Mouse (Mus musculus): Measurements from ENCODE around the gene Bicral. TPM values are rescaled to one million over a fixed set of nuclear protein-coding genes. Genes with fewer than 3 reads are reported as not detected.
A peak's percentile ranks its signal among the peaks of the same experiment; 100 is the strongest.

Bicral gene
- polyA plus RNA-seq, 1 experiment: 33.1 TPM

- Histone ChIP-seq H3K4me1 (ENCODE audit: control insufficient read depth, insufficient read depth, low read length) (peaks cover 3% of the 10 kb centered on the region; the same call in 1 of the 2 replicates), H3K27ac (ENCODE audit: insufficient read depth, low read length) (no peak overlapping the region), H3K4me3 (ENCODE audit: insufficient read depth, low read length) (peak overlapping the region; percentile 97; the same call in 1 of the 2 replicates)
- TF ChIP-seq POLR2A (IDR thresholded peaks at IDR 0.05; ENCODE audit: extremely low read depth, insufficient read depth, low read length) (no peak), CTCF (IDR thresholded peaks at IDR 0.05; ENCODE audit: extremely low read depth, insufficient read depth, low read length) (no peak)
Measured at GRCm38 (mm10) chr17:46858749-46859444, 615 bp upstream of the Bicral start.

GRCm38 (mm10) chr17:46857361-46857902, 850 bp downstream of the Bicral start:
- H3K27ac ChIP-seq (ENCODE audit: insufficient read depth, low read length): peak overlapping the region; percentile 100
- peaks cover 3% of the 10 kb centered on the region; the same call in 1 of the 2 replicates for H3K4me1 ChIP-seq (ENCODE audit: control insufficient read depth, insufficient read depth, low read length)
- H3K4me3 ChIP-seq (ENCODE audit: insufficient read depth, low read length): peak overlapping the region; percentile 97
- TF ChIP-seq CTCF (IDR thresholded peaks at IDR 0.05; ENCODE audit: extremely low read depth, insufficient read depth, low read length): no peak
- 0 out of 2 replicates have a peak, but pooled peaks have one; percentile 65 for TF ChIP-seq POLR2A (IDR thresholded peaks at IDR 0.05; ENCODE audit: extremely low read depth, insufficient read depth, low read length)

GRCm38 (mm10) chr17:46856471-46857360, 1.6 kb downstream of the Bicral start:
- Histone ChIP-seq H3K4me1 (ENCODE audit: control insufficient read depth, insufficient read depth, low read length) (peaks cover 3% of the 10 kb centered on the region; the same call in 1 of the 2 replicates), H3K4me3 (ENCODE audit: insufficient read depth, low read length) (peak overlapping the region; percentile 97), H3K27ac (ENCODE audit: insufficient read depth, low read length) (peak overlapping the region; percentile 100)
- no peak for TF ChIP-seq POLR2A (IDR thresholded peaks at IDR 0.05; ENCODE audit: extremely low read depth, insufficient read depth, low read length)
- TF ChIP-seq CTCF (IDR thresholded peaks at IDR 0.05; ENCODE audit: extremely low read depth, insufficient read depth, low read length): no peak

- TF ChIP-seq CTCF (IDR thresholded peaks at IDR 0.05; ENCODE audit: extremely low read depth, insufficient read depth, low read length) (no peak), POLR2A (IDR thresholded peaks at IDR 0.05; ENCODE audit: extremely low read depth, insufficient read depth, low read length) (no peak)
- Histone ChIP-seq H3K4me3 (ENCODE audit: insufficient read depth, low read length) (peak overlapping the region; percentile 97), H3K27ac (ENCODE audit: insufficient read depth, low read length) (peak overlapping the region; percentile 100), H3K4me1 (ENCODE audit: control insufficient read depth, insufficient read depth, low read length) (peaks cover 3% of the 10 kb centered on the region; the same call in 1 of the 2 replicates)
Measured at GRCm38 (mm10) chr17:46856107-46856388, 2.2 kb downstream of the Bicral start.

- Histone ChIP-seq H3K4me3 (ENCODE audit: insufficient read depth, low read length) (peak overlapping the region; percentile 97), H3K4me1 (ENCODE audit: control insufficient read depth, insufficient read depth, low read length) (peaks cover 3% of the 10 kb centered on the region; the same call in 1 of the 2 replicates), H3K27ac (ENCODE audit: insufficient read depth, low read length) (peak overlapping the region; percentile 43; the same call in 1 of the 2 replicates)
- TF ChIP-seq POLR2A (IDR thresholded peaks at IDR 0.05; ENCODE audit: extremely low read depth, insufficient read depth, low read length): no peak
Measured at GRCm38 (mm10) chr17:46855328-46856106, 2.8 kb downstream of the Bicral start.

GRCm38 (mm10) chr17:46854640-46855110, 3.6 kb downstream of the Bicral start:
- peaks cover 3% of the 10 kb centered on the region; the same call in 1 of the 2 replicates for H3K4me1 ChIP-seq (ENCODE audit: control insufficient read depth, insufficient read depth, low read length)
- no peak for TF ChIP-seq CTCF (IDR thresholded peaks at IDR 0.05; ENCODE audit: extremely low read depth, insufficient read depth, low read length)
- no peak for TF ChIP-seq POLR2A (IDR thresholded peaks at IDR 0.05; ENCODE audit: extremely low read depth, insufficient read depth, low read length)
- H3K4me3 ChIP-seq (ENCODE audit: insufficient read depth, low read length): no peak overlapping the region
- no peak overlapping the region for H3K27ac ChIP-seq (ENCODE audit: insufficient read depth, low read length)

- Histone ChIP-seq H3K27ac (ENCODE audit: insufficient read depth, low read length) (no peak overlapping the region), H3K4me1 (ENCODE audit: control insufficient read depth, insufficient read depth, low read length) (peaks cover 3% of the 10 kb centered on the region; the same call in 1 of the 2 replicates), H3K4me3 (ENCODE audit: insufficient read depth, low read length) (no peak overlapping the region)
- no peak for TF ChIP-seq CTCF (IDR thresholded peaks at IDR 0.05; ENCODE audit: extremely low read depth, insufficient read depth, low read length)
- peak; percentile 25; the same call in 1 of the 2 replicates for TF ChIP-seq POLR2A (IDR thresholded peaks at IDR 0.05; ENCODE audit: extremely low read depth, insufficient read depth, low read length)
Measured at GRCm38 (mm10) chr17:46854096-46854495, 4.2 kb downstream of the Bicral start.

- Histone ChIP-seq H3K27ac (ENCODE audit: insufficient read depth, low read length) (no peak overlapping the region), H3K4me3 (ENCODE audit: insufficient read depth, low read length) (no peak overlapping the region), H3K4me1 (ENCODE audit: control insufficient read depth, insufficient read depth, low read length) (peaks cover 3% of the 10 kb centered on the region; the same call in 1 of the 2 replicates)
- TF ChIP-seq CTCF (IDR thresholded peaks at IDR 0.05; ENCODE audit: extremely low read depth, insufficient read depth, low read length) (no peak), POLR2A (IDR thresholded peaks at IDR 0.05; ENCODE audit: extremely low read depth, insufficient read depth, low read length) (peak; percentile 53; the same call in 1 of the 2 replicates)
Measured at GRCm38 (mm10) chr17:46853281-46853680, 5.0 kb downstream of the Bicral start.
